ENCODE assay signal across 12 mouse cellular contexts in the genomic region with DNA sequence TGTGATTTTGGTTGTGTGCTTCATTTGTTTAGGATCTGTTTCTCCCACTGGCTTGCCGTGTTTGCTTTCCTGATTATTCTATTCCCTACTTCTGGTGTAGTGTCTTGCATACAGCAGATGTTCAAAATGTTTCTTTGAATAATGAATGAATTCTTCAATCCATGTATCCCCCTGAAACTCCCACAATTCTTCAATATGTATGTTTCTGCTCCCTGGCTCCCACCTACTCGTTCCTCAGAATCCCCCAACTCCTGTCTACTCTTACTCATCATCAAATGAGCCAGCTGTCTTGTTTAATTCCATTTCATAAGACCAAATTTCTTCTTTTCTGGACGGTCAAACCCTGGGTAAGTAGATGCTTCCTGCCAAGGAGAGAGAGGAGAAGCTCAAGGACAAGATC. TPM values are rescaled to one million over a fixed set of nuclear protein-coding genes. Genes with fewer than 3 reads are reported as not detected.
"Had no signal": no experiment of that assay in that cellular context is flagged by ENCODE, and none has a peak within 500 bp of the region (broad histone marks: within the 10 kb centered on the region; RNA-seq: fewer than 3 reads in every experiment).

No protein-coding gene starts in this region.

- DNase-seq: kidney, adult 2 months; kidney, postnatal 25 days; layer of hippocampus, adult 9-11 months; liver; lung, adult 18-20 months; thymus, postnatal 4 days had no signal

- H3K4me3 ChIP-seq: limb, embryonic 12.5 days had no signal

- H3K4me2 ChIP-seq: limb, embryonic 12.5 days had no signal

- H3K27ac ChIP-seq: limb, embryonic 12.5 days; liver, embryonic 14.5 days; stomach, postnatal 0 days had no signal

- H3K9me3 ChIP-seq: limb, embryonic 12.5 days had no signal

- H3K36me3 ChIP-seq: limb, embryonic 12.5 days had no signal

- ATAC-seq: intestine, embryonic 16.5 days had no signal

- H3K9ac ChIP-seq: limb, embryonic 12.5 days; liver, embryonic 14.5 days had no signal

RNA-seq across cellular contexts. Expression of a gene that starts 12.5 kb away (rescaled TPM):
- total RNA-seq: neutrophil, adult 5-6 weeks had no signal

RNA-seq across cellular contexts. Expression of a gene that starts 40.0 kb away (rescaled TPM):
- total RNA-seq: megakaryocyte progenitor cell, adult 5-6 weeks; neutrophil, adult 5-6 weeks had no signal
- polyA plus RNA-seq: liver, embryonic 14.5 days had no signal

RNA-seq across cellular contexts. Expression of a gene that starts 54.2 kb away (rescaled TPM):
- total RNA-seq: neutrophil, adult 5-6 weeks had no signal
